Mouse (Mus musculus) monocyte, adult 5-6 weeks (primary cell): ENCODE results near the gene Clec18a. TPM values are rescaled to one million over a fixed set of nuclear protein-coding genes. Genes with fewer than 3 reads are reported as not detected.
"Not testable (repeated sequence)": the region's sequence is repeated elsewhere in the genome, so short reads cannot be mapped to it uniquely, and the experiment has no call there.

ENCODE experiments used
- ATAC-seq: fragments of 153-309, 156-312 bp; replicated peaks from 2 replicates; pipeline ENCODE4 v1.8.0; 2017; ENCODE audit warnings: mild to moderate bottlenecking; ENCODE audit not compliant: low TSS enrichment, insufficient number of reproducible peaks, severe bottlenecking, poor library complexity, low FRiP score
- total RNA-seq: library from RNA; stranded (forward); fragments of 200-1000, 200-491, 200-594 nt; gene quantifications from 3 replicates; pipeline ENCODE4 v1.2.3, GENCODE M21; 2017

The Clec18a gene
- not detected in 3 replicates for total RNA-seq

DNA sequence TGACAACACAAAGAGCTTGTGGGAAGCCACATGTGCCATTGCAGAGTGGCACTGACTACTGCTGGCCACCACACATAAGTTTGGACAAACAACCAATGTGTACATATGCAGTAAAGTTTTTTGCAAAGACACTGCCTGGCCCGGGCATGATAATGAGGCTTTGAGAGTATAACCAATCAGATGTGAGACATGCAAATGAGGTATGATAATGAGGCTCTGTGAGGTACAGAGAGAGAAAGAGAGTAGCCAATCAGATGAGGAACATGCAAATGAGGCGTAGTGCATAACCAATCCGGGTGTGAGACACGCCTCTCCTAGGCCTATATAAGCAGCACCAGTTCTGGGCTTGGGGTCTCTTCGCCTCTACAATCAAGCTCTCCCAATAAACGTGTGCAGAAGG, at the start of gene Clec18a:
Clec18a (minus strand) TSS at position 101 of the 400 bp plus-strand sequence.
- not testable (repeated sequence) for ATAC-seq

DNA sequence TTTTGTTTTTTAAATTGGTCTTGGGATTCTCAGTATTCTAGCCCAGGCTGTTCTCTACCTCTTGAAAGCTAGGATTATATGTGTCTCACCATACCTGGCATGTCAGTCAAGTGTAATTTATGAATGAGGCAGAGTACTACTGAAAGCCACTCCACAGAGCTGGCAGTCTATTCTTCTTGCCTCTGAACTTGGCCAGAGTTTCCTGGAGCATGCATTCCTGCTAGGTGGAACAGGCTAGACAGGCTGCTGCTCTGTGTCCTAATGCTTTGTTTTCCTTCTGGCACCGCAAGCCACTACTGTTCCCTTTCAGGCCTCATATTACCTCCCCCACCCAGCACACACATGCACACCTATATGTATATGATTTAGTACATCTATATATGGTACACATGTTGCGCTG, 38.5 kb upstream of the Clec18a start:
- no peak for ATAC-seq

- no peak for ATAC-seq
Measured at GRCm38 (mm10) chr8:111119481-111119880, 27.3 kb upstream of the Clec18a start.

DNA sequence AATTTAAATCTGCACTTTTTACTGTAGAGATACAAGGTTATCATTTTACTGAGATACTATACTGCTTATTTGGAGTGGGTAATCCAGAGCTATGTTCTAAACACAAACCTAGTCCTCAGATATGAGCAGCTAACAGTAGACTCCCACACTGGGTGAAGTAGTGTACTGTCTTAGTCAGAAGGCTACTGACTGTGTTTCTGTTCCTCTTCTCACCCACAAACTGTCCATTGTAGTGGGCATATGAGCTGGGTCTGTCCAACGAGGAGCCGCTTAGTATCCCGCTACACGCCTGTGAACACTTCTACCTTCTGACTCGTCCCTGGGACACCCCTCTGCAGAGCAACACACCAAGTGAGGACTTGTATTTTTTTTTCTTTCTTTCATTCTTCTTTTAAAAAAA, 22.7 kb upstream of the Clec18a start:
- ATAC-seq, result no peak

- 0 out of 2 replicates have a peak, but pooled peaks have one; percentile 5 for ATAC-seq
Measured at GRCm38 (mm10) chr8:111094719-111095302, 2.6 kb upstream of the Clec18a start.

GRCm38 (mm10) chr8:111093865-111094718, 1.9 kb upstream of the Clec18a start, which contains the start of gene Pdpr:
Gene Pdpr, plus strand, starts transcription at chr8:111094630.
- peak; percentile 73 for ATAC-seq

DNA sequence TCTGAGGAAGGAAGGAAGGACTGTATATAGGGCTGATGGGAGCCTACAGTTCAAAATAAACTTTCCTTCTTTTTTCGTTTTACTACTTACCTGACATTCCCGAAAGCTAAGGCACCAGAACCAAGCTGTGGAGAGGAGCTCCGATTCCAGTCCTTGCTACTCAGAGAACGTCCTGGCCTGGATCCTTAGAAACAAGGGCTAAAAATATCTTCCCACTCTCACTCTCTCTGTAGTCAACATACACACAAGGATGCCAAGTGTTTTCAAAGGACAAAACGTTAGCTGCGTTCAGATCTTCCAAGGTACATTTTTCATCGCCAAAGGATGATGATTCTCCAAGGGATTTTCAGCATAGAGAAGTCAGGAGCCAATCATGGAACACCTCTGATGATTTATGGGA, 520 bp downstream of the Clec18a start:
- no peak for ATAC-seq

GRCm38 (mm10) chr8:111090126-111090525, 2.1 kb downstream of the Clec18a start:
- ATAC-seq, result peak; percentile 67; the same call in 1 of the 2 replicates

DNA sequence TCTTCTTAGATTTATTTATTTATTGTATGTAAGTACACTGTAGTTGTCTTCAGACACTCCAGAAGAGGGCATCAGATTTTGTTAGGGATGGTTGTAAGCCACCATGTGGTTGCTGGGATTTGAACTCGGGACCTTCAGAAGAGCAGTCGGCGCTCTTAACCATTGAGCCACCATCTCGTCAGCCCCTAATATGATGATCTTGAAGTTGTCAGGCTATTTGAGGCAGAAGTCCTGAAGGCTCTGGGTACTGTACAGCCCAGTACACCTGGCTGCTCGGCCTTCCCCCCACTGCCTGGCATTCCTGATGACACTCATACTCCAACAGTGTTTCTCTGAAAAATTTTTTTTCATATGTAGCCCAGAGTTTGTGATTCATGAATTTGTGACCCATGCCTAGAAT, 8.3 kb downstream of the Clec18a start:
- not testable (repeated sequence) for ATAC-seq

- ATAC-seq, result no peak
Measured at GRCm38 (mm10) chr8:111081580-111082258, 10.5 kb downstream of the Clec18a start.

GRCm38 (mm10) chr8:111079861-111080271, 12.4 kb downstream of the Clec18a start:
- no peak for ATAC-seq

- ATAC-seq, result no peak
Measured at GRCm38 (mm10) chr8:111079461-111079860, 12.8 kb downstream of the Clec18a start.

GRCm38 (mm10) chr8:111075926-111076325, 16.3 kb downstream of the Clec18a start:
- ATAC-seq, result no peak

DNA sequence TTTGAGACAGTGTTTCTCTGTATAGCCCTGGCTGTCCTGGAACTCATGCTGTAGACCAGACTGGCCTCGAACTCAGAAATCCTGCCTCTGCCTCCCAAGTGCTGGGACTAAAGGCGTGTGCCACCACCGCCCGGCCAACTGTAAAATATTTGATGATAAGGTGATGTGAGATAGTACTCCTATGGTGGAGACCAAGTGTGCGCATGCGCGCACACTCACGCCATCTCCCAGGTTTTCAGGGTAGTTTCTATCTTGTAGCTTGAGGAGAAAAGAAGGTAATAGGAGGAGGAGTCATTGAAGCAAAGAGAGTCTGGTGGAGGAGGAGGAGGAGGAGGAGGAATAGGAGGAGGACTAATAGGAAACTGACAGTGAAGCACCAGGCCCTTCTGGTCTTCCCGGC, 23.6 kb downstream of the Clec18a start:
- not testable (repeated sequence) for ATAC-seq

DNA sequence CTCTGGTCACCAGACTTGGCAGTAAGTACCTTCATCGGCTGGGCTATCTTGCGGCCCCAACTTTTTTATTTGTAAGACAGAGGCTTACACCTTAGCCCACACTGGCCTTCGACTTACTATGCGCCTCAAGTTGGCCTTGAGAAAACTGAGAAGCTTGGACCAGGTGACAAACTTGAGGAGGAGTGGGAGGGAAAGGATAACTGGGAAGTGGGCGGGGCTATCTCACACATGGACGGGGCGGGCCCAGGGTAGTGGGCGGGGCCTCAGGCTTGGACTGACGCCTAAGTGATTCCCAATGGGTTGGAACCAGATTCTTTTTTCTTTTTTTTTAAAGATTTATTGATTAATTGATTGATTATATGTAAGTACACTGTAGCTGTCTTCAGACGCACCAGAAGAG, 24.8 kb downstream of the Clec18a start:
- no peak for ATAC-seq

DNA sequence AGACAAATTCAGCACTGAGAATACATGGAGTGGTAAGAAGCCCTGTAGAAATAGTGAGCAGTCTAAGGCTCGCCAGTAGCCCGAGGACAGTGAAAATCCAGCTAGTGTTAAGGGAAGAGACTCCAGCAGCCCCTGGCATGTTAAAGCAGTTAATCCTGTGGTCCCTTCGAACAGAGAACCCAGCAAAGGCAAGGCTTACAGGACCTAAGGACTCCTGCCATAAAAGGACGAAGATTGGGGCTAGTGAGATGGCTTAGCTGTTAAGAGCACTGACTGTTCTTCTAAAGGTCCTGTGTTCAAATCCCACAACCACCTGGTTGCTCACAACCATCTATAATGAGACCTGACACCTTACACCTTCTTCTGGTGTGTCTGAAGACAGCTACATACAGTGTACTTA, 25.9 kb downstream of the Clec18a start:
- ATAC-seq, result no peak

DNA sequence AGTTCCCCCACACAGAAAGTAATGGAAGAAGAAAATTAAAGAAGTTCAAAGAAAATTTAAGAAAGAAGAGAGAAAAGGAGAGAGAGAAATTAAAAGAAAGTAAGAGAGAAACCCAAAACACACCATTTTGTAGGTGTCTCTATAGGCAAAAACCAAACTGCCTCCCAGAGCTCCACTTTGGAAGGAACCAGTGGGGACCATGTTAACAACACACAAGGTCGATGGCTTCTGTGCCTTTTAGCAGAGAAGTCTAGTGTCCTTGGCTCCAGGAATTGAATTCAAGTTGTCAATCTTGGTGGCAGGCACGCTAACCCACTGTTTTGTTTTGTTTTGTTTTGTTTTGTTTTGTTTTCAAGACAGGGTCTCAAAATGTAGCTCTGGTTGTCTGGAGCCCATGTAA, 29.3 kb downstream of the Clec18a start:
- no peak for ATAC-seq

- ATAC-seq, result peak; percentile 54
Measured at GRCm38 (mm10) chr8:111062072-111062757, 30.0 kb downstream of the Clec18a start.

DNA sequence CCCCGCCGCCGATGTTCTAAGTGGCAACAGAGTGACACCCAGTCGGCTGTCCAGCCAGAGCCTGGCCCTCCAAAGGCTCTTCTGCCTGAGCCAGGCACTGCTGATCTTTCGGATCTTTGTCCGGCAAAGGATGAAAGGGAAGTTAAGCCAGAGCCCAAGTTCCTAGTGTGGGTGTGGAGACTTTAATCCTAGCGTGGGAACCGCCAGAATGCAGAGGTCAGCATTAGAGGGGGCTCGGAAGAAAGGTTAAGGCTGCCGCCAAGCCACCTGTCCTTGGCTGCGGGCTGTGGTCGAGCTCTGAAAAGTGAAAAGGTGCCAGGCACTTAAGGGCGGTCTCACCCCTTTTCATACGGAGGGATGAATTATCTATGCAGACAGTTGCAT, 30.5 kb downstream of the Clec18a start:
- no peak for ATAC-seq
